Mouse (Mus musculus) CH12.LX (cell line): ENCODE results near the gene Dpf3.

Experiments used
- CTCF ChIP-seq, 2 experiments: IDR thresholded peaks in 1 of 2; conservative IDR thresholded peaks in 1 of 2; 2 replicates each; pipeline ENCODE4 v1.5.1; 2011 to 2012; ENCODE audit warnings: low read depth in 2 of 2, low read length in 2 of 2, improper control_type of control experiment in 1 of 2, inconsistent platforms in 1 of 2, mild to moderate bottlenecking in 1 of 2, moderate library complexity in 1 of 2
- E2F4 ChIP-seq: IDR thresholded peaks from 2 replicates; pipeline ENCODE4 v1.6.1; 2011; ENCODE audit warnings: low read depth, low read length, improper control_type of control experiment; ENCODE audit not compliant: insufficient replicate concordance
- ELF1 ChIP-seq: IDR thresholded peaks from 2 replicates; pipeline ENCODE4 v1.6.1; 2014; ENCODE audit warnings: low read depth, mild to moderate bottlenecking, inconsistent platforms, low read length, improper control_type of control experiment
- HCFC1 ChIP-seq: IDR thresholded peaks from 2 replicates; pipeline ENCODE4 v1.6.1; 2012; ENCODE audit warnings: low read depth, mild to moderate bottlenecking, inconsistent platforms, low read length, improper control_type of control experiment
- MXI1 ChIP-seq: IDR thresholded peaks from 2 replicates; pipeline ENCODE4 v1.6.1; 2011; ENCODE audit warnings: mild to moderate bottlenecking, low read depth, low read length, improper control_type of control experiment
- PAX5 ChIP-seq: IDR thresholded peaks from 2 replicates; pipeline ENCODE4 v1.6.1; 2012; ENCODE audit warnings: low read length, inconsistent platforms, mixed read lengths
- POLR2A ChIP-seq: IDR thresholded peaks from 2 replicates; pipeline ENCODE4 v1.6.1; 2011; ENCODE audit warnings: low read depth, mild to moderate bottlenecking, improper control_type of control experiment, low read length
- POLR2AphosphoS2 ChIP-seq: IDR thresholded peaks from 2 replicates; pipeline ENCODE4 v1.6.1; 2011; ENCODE audit warnings: low read depth, low read length, improper control_type of control experiment
- SMC3 ChIP-seq: IDR thresholded peaks from 2 replicates; pipeline ENCODE4 v1.6.1; 2011; ENCODE audit warnings: low read depth, low read length, improper control_type of control experiment
- ZNF384 ChIP-seq: IDR thresholded peaks from 2 replicates; pipeline ENCODE4 v1.6.1; 2012; ENCODE audit warnings: low read depth, low read length, improper control_type of control experiment, inconsistent platforms

GRCm38 (mm10) chr12:83402270-83402669 lies 85.2 kb downstream of the Dpf3 start:
- TF ChIP-seq POLR2AphosphoS2 = no peak
- TF ChIP-seq CTCF (conservative IDR thresholded peaks at IDR 0.05 in 1 of 2, IDR thresholded peaks at IDR 0.05 in 1 of 2; ENCODE audit: low read depth in 2 of 2, low read length in 2 of 2) = no peak
- no peak for TF ChIP-seq POLR2A
- TF ChIP-seq MXI1 = no peak
- TF ChIP-seq ZNF384 = no peak
- TF ChIP-seq E2F4 = no peak
- TF ChIP-seq SMC3 = no peak
- TF ChIP-seq HCFC1 = no peak
- no peak for TF ChIP-seq PAX5
- no peak for TF ChIP-seq ELF1
